Mouse (Mus musculus) intestine, postnatal 0 days (tissue): ENCODE data around the gene Best2. TPM values are rescaled to one million over a fixed set of nuclear protein-coding genes. Genes with fewer than 3 reads are reported as not detected.
A peak's percentile ranks its signal among the peaks of the same experiment; 100 is the strongest.

Experiments
- ATAC-seq: fragments of 200-750 bp; cut with Nextera tagmentation; 2 replicates; pipeline ENCODE4 v1.8.0; 2017; ENCODE audit warnings: mild to moderate bottlenecking, moderate TSS enrichment, moderate library complexity
- H3K27ac ChIP-seq: fragments of 300-500 bp; sonication (generic); 2 replicates; pipeline ENCODE4 v1.5.1; 2014; ENCODE audit warnings: mild to moderate bottlenecking, low read depth, low read length, moderate library complexity
- H3K27me3 ChIP-seq: fragments of 300-500 bp; sonication (generic); replicated peaks from 2 replicates; pipeline ENCODE4 v1.6.1; 2014; ENCODE audit warnings: low read length, mixed read lengths; ENCODE audit not compliant: control insufficient read depth, insufficient read depth
- H3K36me3 ChIP-seq: fragments of 300-500 bp; sonication (generic); 2 replicates; pipeline ENCODE4 v1.6.1; 2014; ENCODE audit warnings: mild to moderate bottlenecking, moderate library complexity; ENCODE audit not compliant: control insufficient read depth, insufficient read depth
- H3K4me1 ChIP-seq: fragments of 300-500 bp; sonication (generic); replicated peaks from 2 replicates; pipeline ENCODE4 v1.6.1; 2014; ENCODE audit warnings: antibody characterized with exemption, low read length, mixed read lengths; ENCODE audit not compliant: control insufficient read depth, insufficient read depth
- H3K4me2 ChIP-seq: fragments of 300-500 bp; sonication (generic); replicated peaks from 2 replicates; pipeline ENCODE4 v1.6.1; 2014; ENCODE audit warnings: low read depth, mild to moderate bottlenecking, moderate library complexity
- H3K4me3 ChIP-seq: fragments of 300-500 bp; sonication (generic); 2 replicates; pipeline ENCODE4 v1.5.1; 2014; ENCODE audit warnings: low read depth, low read length
- H3K9ac ChIP-seq: fragments of 300-500 bp; sonication (generic); 2 replicates; pipeline ENCODE4 v1.6.1; 2014; ENCODE audit warnings: mild to moderate bottlenecking, low read depth, low read length
- H3K9me3 ChIP-seq: fragments of 300-500 bp; sonication (generic); 2 replicates; pipeline ENCODE4 v1.6.1; 2016; ENCODE audit warnings: mixed run types; ENCODE audit not compliant: control insufficient read depth
- CTCF ChIP-seq: sonication (generic); IDR thresholded peaks from 2 replicates; pipeline ENCODE4 v1.5.1; 2016; ENCODE audit warnings: low read depth, mild to moderate bottlenecking, control low read depth, antibody characterized with exemption, moderate library complexity
- WGBS: fragments of 180-500 bp; shearing (Covaris S2); extraction: QIAGEN DNeasy Blood & Tissue Kit; methylation state at CpG from one replicate; pipeline ENCODE4 v1.1.7; 2014; 5-methylcytosine and 5-hydroxymethylcytosine counted together
- polyA plus RNA-seq: library from polyadenylated mRNA; unstranded; fragments of >200 nt; fragmentation: Nextera tagmentation; extraction: Ambion mirVana; gene quantifications from 2 replicates; pipeline ENCODE4 v1.2.1, GENCODE M21; 2015

Best2 gene
- polyA plus RNA-seq, 1 experiment from 2014 or later: 0.66 TPM

DNA sequence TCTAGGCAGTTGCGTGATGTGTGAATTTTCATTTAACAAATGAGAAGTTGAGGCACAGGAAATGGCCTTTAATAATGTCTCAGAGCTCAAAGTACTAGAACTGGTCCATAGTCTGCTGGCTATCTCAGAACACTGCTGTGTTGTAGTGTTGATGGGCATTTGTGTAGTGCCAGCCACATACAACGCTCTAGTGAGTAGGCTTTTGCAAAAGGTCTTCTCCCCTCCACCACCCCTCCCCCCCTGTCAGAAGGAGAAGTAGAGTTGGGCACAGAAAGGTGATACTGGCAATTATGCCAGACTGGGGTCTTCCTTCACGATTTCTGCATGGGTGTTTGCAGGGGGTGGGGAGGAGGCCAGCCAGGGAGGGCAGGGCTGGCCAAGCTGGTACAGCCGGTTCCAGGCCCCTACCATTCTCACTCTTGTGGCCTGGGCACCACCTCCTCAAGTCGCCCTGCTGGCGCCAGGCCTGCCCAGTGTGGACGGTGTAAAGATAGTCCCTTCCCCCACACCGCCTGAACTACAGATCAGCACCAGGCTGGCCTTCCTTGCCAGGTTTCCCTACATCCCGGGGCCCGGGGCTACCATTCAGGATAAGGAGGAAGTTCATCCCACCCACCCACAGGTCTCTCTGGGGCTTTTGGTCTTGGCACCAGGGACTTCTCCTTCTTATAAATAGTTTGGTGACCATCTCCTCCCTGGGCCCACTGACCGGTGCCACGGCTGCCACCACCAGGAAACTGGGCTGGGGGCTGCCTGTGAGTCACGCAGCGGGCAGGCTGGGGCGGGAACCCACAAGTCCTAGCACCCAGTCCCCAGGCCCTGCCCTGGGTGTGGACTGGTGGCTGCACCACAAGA is 32.5 kb downstream of the Best2 start:
- no peaks in the 10 kb centered on the region for H3K9me3 ChIP-seq
- H3K4me2 ChIP-seq: peak overlapping the region; percentile 96
- H3K36me3 ChIP-seq: no peaks in the 10 kb centered on the region
- no peak for ATAC-seq
- H3K27me3 ChIP-seq: no peaks in the 10 kb centered on the region
- H3K27ac ChIP-seq: peak overlapping the region; percentile 97
- H3K9ac ChIP-seq: no peak overlapping the region
- H3K4me1 ChIP-seq: peaks cover 41% of the 10 kb centered on the region
- 53% methylated on average over 15 of the region's 15 CpGs for WGBS
- H3K4me3 ChIP-seq: no peak overlapping the region
- TF ChIP-seq CTCF: no peak

DNA sequence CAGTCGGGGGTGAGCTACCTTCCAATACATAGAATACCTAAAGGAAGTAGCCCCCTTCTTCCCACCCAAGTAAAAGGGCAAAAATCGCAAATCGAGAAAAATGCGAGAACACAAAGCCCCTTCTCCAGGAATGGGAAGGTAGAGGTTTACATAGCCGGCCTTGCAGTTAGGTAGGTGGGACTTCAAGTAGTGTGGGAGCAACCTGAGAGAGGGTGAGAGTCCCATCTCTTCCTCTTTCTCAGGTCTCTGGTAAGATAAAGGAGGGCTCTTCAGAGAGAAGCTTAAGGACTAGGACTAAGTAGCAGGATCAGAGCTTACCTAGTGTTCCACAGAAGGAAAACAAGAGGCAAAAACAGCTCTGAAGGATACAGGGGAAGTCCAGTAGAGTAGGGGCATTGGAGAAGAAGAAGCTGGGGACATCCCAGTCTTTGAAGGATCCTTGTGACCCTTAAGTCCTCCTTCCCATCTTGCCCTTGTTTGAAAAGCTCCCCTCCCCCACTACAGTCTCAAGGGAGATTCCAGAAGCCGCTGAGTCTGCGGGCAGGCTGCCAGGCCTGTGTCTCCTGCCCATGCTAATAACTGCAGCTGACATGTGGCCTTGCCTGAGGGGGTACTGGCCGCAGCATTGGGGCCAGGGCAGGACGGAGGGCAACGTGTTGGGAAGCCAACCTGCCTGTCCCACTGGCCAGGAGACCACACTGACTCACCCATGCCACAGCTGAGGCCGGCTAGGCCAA is 33.5 kb downstream of the Best2 start:
- no peak for TF ChIP-seq CTCF
- H3K27me3 ChIP-seq: no peaks in the 10 kb centered on the region
- H3K9ac ChIP-seq: peak overlapping the region; percentile 57; the same call in 1 of the 2 replicates
- ATAC-seq: no peak
- H3K9me3 ChIP-seq: no peaks in the 10 kb centered on the region
- H3K4me2 ChIP-seq: peak overlapping the region; percentile 96
- 14% methylated on average over 11 of the region's 11 CpGs for WGBS
- H3K27ac ChIP-seq: peak overlapping the region; percentile 97
- H3K4me3 ChIP-seq: peak overlapping the region; percentile 80
- no peaks in the 10 kb centered on the region for H3K36me3 ChIP-seq
- H3K4me1 ChIP-seq: peaks cover 37% of the 10 kb centered on the region

DNA sequence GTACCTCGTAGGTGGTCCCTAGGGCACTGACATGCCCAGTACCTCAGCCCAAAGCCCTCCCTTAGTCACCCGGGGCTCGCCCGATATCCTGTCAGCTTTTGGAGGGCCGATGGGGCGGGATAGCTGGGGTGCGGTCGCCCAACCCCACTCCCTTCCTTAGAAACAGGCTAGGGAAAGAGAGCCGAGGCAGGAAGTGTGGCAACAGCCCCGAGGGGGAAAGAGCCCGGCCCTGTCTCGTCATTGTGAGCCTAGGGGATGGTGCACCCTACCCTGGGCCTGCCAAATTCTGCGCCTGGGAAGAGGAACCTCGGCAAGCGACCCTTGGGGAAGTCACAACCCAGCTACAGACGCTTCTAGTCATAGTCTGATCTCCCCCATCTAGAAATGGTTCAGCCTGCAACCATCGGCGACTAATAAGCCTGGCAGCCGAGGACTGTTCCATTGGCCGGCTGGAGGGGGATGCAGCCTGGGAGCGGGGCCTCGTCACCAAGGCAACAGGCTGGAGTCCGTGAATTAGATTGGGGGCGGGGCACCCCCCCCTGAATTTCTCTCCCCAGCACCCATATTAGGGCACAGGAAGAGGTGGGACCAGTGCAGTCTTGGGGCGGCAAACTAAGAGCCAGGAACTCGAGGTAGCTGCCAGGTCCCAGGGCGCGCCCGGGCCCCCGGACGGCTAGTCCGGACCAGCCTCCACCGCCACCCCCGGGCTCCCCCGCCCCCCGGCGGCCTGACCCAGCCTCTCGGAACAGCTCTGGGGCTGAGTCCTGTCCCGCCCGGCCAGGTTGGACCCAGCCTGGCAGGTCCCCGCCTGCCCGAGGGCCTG is 34.5 kb downstream of the Best2 start:
- peak overlapping the region; percentile 80 for H3K4me3 ChIP-seq
- no peaks in the 10 kb centered on the region for H3K36me3 ChIP-seq
- no peak for TF ChIP-seq CTCF
- H3K4me1 ChIP-seq: peaks cover 36% of the 10 kb centered on the region
- peak; percentile 74 for ATAC-seq
- H3K27me3 ChIP-seq: no peaks in the 10 kb centered on the region
- no peaks in the 10 kb centered on the region for H3K9me3 ChIP-seq
- WGBS: 1% methylated on average over 42 of the region's 42 CpGs
- H3K4me2 ChIP-seq: peak overlapping the region; percentile 96
- peak overlapping the region; percentile 57 for H3K9ac ChIP-seq
- peak overlapping the region; percentile 97 for H3K27ac ChIP-seq

DNA sequence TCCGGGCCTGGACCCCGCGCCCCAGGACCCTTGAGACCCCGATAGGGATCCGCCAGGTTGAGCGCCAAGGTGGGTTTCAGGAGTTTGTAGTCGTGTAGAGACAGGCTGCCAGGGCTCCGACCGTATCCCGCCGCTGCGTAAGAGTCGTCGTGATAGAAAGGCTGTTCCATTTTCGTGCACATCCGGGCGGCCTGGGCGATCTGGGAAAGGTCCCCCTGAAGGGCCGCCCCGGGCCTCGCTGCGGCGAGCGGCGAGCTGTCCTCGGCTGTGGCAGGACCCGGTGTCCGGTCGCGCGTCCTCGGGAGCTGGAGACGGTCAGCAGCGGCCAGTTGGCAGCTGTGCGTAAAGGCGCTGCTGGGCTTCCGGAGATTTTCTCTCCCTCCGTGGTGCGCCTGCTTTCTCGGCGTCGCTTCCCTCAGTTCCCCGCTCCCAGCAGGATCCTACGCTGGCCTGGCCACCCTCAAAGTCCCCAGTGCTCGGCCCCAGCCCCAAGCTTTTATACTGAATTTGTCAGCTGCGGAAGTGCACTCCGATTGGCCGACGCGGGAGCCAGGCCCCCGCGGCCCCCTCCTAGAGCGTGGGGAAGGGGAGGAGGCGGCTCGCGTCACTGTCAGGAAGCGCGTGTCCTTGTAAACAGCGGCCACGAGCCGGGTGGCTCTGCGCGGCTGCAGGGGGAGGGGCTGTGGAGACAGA is 35.9 kb downstream of the Best2 start, which contains the start of gene Junb:
Gene Junb (minus strand): TSS at position 471 of the 693 bp plus-strand sequence.
- Histone ChIP-seq H3K9me3 (no peaks in the 10 kb centered on the region), H3K27ac (peak within 1 kb of the TSS; percentile 97), H3K36me3 (no peaks in the 10 kb centered on the region), H3K9ac (peak within 1 kb of the TSS; percentile 87), H3K4me3 (peak within 1 kb of the TSS; percentile 80), H3K4me2 (peak within 1 kb of the TSS; percentile 96), H3K4me1 (peaks cover 30% of the 10 kb centered on the region), H3K27me3 (no peaks in the 10 kb centered on the region)
- WGBS: under 1% methylated on average over 63 of the region's 63 CpGs
- TF ChIP-seq CTCF: no peak
- peak; percentile 23 for ATAC-seq

DNA sequence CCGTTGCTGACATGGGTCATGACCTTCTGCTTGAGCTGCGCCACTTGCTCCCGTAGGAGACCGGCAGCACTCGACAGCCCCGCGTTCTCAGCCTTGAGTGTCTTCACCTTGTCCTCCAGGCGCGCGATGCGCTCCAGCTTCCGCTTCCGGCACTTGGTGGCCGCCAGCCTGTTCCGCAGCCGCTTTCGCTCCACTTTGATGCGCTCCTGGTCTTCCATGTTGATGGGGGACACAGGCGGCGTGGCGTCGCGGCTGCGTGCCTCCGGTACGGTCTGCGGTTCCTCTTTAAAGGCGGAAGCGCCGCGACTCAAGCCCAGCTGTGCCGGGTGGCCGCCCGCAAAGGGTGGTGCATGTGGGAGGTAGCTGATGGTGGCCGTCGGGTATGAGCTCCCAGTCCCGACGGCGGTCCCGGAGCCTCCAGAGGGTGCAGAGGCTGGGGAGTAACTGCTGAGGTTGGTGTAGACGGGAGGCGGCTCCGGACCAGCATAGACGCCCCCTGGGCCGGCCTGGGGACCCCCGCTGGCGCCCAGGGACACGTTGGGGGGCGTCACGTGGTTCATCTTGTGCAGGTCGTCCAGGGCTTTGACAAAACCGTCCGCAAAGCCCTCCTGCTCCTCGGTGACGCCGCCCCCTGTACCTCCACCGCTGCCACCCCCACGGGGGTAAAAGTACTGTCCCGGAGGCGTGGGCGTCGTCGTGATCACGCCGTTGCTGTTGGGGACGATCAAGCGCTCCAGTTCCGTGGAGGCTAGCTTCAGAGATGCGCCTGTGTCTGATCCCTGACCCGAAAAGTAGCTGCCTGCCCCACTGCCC is 36.7 kb downstream of the Best2 start:
- Histone ChIP-seq H3K9ac (peak overlapping the region; percentile 87), H3K36me3 (peaks cover 6% of the 10 kb centered on the region), H3K4me2 (peak overlapping the region; percentile 96), H3K9me3 (no peaks in the 10 kb centered on the region), H3K27ac (peak overlapping the region; percentile 97), H3K4me3 (peak overlapping the region; percentile 80), H3K27me3 (no peaks in the 10 kb centered on the region), H3K4me1 (peaks cover 30% of the 10 kb centered on the region)
- under 1% methylated on average over 70 of the region's 70 CpGs for WGBS
- ATAC-seq: no peak
- TF ChIP-seq CTCF: peak; percentile 19; the same call in 1 of the 2 replicates
